Mouse (Mus musculus) urinary bladder, adult 2 months (tissue): ENCODE results near the gene Rab26. TPM values are rescaled to one million over a fixed set of nuclear protein-coding genes. Genes with fewer than 3 reads are reported as not detected.

Experiments
- DNase-seq: peaks from one replicate; pipeline ENCODE4 v3.0.0; 2022; ENCODE audit warnings: low spot score
- polyA plus RNA-seq: library from polyadenylated mRNA; depleted of rRNA; stranded (reverse); fragments of >200 nt; gene quantifications from 2 replicates; pipeline ENCODE4 v1.2.3, GENCODE M21; 2012

Gene Rab26
- polyA plus RNA-seq, 1 experiment: 1.5 TPM

DNA sequence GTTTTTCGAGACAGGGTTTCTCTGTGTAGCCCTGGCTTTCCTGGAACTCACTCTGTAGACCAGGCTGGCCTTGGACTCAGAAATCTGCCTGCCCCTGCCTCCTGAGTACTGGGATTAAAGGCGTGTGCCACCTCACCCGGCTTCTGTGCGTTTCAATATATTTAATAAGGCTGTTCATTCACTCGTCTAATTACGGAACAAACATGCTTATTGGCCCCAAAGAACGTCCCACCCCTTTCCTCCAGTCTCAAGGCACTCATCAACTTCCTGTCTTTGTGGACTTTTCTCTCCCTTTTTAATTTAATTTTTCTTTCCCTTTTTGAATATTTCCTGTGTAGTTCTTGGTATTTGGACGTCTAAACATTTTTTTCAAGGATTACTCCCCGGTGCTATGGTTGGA, 14.4 kb upstream of the Rab26 start:
- DNase-seq: no peak

- DNase-seq: no peak
Observed at GRCm38 (mm10) chr17:24546234-24546633, 12.2 kb upstream of the Rab26 start.

GRCm38 (mm10) chr17:24545247-24545646, 11.2 kb upstream of the Rab26 start:
- no peak for DNase-seq

- DNase-seq: no peak
Observed at GRCm38 (mm10) chr17:24544613-24545012, 10.6 kb upstream of the Rab26 start.

- DNase-seq: no peak
Observed at GRCm38 (mm10) chr17:24540375-24540774, 6.4 kb upstream of the Rab26 start.

DNA sequence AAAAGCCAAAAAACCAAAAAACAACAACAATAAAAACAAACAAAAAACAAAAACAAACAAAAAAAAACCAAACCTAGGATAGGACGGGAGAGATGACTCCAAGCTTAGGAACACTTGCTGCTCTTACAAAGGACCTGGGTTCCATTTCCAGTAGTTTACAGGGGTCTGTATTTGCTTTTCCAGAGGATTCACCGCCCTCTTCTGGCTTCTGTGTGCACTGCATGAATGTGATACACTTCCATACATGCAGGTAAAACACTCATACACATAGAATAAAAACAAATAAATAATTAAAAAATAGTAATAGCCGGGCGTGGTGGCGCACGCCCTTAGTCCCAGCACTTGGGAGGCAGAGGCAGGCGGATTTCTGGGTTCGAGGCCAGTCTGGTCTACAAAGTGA, 4.9 kb upstream of the Rab26 start:
- no peak for DNase-seq

DNA sequence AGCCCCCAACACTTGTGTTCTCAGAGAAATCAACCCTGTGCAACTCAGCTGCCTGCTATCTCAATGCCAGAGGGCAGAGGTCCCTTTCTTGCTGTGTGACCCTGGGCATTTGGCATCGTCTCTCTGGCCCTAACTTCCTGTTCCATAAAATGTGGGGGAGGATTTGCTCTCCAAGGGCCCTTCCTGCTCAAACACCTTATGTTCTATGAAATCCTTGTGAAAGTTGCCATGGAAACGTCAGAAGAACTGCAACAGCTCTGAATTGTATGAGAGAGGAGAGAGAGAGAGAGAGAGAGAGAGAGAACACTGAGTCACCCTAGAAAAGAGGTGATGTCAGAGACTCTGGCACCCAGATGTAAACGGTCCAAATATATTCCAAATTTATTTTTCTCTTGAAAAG, 3.5 kb upstream of the Rab26 start:
- DNase-seq: no peak

- no peak for DNase-seq
Observed at GRCm38 (mm10) chr17:24535300-24535699, 1.3 kb upstream of the Rab26 start.

GRCm38 (mm10) chr17:24533099-24533992, 664 bp downstream of the Rab26 start:
- peak; percentile 61 for DNase-seq

DNA sequence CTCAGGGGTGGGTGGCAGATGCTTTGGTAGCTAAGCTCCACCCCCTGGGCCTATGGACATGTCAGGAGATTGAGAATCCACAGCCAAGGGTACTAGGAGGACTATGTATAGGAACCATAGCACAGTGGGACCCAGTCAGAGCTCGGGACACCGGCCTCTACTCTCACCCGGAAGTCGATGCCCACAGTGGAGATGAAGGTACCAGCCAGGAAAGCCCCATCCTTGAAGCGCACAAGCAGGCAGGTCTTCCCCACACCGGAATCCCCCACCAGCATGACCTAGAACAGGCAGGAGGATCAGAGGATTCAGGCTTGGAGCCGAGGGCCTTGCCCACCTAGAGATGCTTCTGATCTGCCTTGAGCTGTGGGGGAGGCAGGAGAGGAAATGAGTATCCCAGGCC, 2.0 kb downstream of the Rab26 start:
- DNase-seq: no peak

DNA sequence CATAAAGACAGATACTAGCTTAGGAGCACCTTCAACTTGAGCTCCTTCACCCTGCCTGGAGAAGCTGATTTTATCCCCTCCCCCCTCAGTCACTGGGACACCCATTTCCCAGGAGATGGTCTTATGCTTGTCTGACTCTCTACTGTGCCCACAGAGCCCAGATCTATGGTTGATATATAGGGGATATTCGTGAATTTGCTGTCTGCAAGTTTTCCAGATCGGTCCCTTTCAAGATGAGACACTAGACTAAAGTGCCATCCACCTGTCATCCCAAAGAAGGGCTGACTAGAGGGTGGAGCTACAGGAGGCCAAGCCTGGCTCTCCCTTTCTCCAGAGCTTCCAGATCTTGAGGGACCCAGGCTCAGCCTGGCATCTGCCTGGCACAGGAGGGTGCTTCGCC, 2.9 kb downstream of the Rab26 start:
- DNase-seq: no peak

DNA sequence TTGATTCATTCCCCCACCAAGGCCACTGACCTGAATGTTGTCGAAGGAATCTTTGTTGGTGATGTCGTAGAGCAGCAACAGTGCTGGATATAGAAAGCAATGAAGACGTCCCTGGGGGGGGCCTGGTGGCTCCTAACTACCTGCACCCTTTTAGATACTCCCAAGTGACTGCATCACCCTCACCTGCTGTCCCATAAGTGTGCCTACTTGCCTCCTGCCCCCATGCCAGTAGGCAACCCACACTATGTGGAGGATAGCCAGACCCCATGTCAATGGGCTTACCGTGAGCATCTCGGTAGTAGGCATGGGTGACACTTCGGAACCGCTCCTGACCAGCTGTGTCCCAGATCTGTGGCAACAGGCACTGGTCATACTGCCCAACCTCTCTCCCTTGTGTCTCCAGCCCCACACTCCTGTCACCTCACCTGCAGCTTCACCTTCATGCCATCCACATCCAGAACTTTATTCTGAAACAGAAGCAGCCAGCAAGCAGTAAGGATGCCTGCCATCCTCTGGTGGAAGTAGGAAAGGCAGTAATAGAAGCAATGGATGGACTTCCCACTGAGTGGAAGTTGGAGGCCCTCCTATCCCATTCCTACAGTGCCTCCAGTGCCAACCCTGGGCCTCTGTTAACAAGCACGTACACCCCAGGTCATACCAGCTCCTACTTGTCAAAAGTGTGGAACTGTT, 3.5 kb downstream of the Rab26 start:
- no peak for DNase-seq

DNA sequence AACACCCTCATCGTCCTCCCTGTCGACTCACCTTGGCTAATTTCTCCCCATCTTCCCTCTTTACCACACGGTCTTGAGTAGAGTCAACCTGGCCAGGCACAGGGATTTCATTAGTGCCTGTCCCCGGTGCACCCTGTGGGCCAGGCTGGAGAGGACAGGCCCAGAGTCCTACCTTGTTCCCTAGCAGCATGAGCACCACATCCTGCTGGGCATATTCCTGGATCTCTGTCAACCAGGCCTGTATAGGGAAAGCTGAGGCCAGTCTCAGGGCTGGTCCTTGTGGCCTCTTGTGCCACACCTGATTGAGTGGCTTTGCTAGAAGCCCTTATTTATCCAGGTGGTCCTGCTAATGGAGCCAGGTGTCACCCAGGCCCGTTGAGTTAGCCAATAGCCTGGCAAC, 4.1 kb downstream of the Rab26 start:
- no peak for DNase-seq

- DNase-seq: no peak
Observed at GRCm38 (mm10) chr17:24529007-24529451, 5.0 kb downstream of the Rab26 start.

DNA sequence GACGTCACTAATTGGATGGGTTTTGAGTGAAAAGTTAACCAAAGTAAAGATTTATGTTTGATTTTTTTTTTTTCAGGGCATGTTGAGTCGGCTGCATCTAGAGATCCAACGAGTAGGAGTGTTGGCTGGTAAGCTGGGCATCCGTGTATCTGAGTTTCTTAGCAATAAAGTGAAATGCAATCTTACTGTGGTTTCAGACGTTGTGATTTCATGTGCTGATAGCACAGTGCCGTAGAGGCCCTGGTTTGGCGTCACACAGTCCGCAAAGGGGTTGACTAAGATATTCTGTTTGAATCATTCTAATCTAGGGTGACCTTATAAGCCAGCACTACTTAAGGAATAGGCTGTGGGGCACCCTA, 5.5 kb downstream of the Rab26 start:
- DNase-seq: no peak

DNA sequence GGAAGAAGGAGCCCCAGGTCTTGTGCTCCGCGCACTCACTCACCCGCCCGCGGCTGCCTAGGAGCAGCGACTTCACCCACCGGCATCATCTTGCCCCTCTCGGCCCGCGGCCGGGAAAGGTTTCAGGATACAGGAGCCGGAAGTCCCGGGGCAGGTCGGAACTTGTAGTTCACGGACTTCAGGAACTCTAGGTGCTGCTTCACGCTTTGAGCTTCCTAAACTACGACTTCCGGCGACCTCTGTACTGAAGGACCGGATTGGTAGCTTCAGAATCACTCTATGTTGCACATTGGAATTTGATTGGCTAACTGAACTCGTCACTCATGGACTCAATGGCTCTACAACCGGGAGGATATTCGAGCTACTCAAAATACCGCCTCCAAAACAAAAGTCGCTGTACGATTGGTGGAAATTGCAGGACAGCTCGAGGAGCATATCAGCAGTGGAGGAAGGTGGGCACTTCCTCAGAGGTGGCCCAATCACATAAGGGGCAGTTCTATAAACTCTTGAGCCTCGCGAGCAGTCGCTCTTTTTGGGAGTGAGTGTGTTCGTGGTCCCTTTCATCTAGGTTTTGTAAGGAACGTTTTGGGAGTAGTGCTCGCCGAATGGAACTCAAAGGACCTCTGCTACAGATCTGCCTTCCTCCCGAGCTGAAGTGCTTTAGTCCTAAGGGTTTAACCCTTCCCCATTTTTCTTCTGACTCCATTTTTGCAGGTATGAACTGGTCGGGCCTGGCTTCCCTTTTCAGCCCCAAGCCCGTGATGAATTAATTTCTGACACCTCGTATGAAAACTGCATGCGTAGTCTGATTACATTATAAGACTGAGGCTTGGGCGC, 6.1 kb downstream of the Rab26 start, which contains the start of gene Traf7:
Traf7 (minus strand) TSS at position 216 of the 837 bp plus-strand sequence.
- DNase-seq: peak; percentile 73

- DNase-seq: no peak
Observed at GRCm38 (mm10) chr17:24527315-24527714, 6.7 kb downstream of the Rab26 start.

DNA sequence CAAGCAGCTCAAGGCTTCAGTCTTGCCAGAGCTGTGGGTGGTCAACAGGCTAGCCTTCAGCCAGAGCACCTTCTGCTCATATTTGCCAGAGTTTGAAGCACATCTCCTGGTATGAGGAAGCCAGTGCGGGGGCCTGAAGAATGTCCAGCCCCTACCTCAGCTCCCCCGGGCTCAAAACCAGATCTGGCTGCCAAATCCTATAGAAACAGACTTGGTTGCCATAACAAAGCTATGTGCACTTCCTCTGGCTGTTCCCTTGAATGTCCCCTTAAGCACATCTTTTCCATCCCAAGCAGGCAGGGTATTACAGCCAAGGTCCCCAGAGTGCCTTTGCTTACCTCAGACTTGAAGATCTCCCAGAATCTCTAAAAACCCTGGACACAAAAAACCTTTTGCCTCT, 9.3 kb downstream of the Rab26 start:
- no peak for DNase-seq

- no peak for DNase-seq
Observed at GRCm38 (mm10) chr17:24520450-24520849, 13.6 kb downstream of the Rab26 start.

GRCm38 (mm10) chr17:24514270-24515257, 19.4 kb downstream of the Rab26 start:
- DNase-seq: no peak

DNA sequence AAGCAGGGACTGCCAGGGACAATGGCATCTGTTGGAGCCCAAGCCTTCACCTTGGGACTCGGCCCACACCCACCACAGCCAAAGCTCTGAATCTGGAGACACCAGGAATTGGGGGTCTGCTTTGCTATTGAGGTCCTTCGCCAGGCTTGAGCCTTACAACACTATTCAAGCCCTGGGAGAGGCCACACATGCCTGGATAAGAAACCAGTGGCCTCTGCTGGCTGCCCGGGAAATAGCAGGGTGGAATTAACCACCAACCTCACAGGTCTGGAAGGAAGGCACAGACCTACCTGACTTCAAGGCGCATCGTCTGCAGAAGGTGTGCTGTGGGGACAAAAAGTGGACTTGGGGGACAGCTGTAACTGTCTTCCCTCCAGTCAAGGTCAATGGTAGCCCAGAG, 20.4 kb downstream of the Rab26 start:
- DNase-seq: no peak
